Mouse (Mus musculus) heart, adult 2 months (tissue): Measurements from ENCODE around the gene Ptpn6.

Experiments
- CTCF ChIP-seq: fragments of 200-600 bp; IDR thresholded peaks from 2 replicates; pipeline ENCODE4 v1.8.1; 2022; ENCODE audit warnings: antibody characterized with exemption, mild to moderate bottlenecking, moderate library complexity
- EP300 ChIP-seq: fragments of 200-500 bp; IDR thresholded peaks from 2 replicates; pipeline ENCODE4 v1.6.1; 2011; ENCODE audit warnings: low read depth, low read length, control low read depth; ENCODE audit not compliant: insufficient read depth
- POLR2A ChIP-seq: fragments of 200-500 bp; IDR thresholded peaks from 2 replicates; pipeline ENCODE4 v1.6.1; 2011; ENCODE audit warnings: mild to moderate bottlenecking, low read depth, low read length, control low read depth; ENCODE audit not compliant: insufficient read depth

DNA sequence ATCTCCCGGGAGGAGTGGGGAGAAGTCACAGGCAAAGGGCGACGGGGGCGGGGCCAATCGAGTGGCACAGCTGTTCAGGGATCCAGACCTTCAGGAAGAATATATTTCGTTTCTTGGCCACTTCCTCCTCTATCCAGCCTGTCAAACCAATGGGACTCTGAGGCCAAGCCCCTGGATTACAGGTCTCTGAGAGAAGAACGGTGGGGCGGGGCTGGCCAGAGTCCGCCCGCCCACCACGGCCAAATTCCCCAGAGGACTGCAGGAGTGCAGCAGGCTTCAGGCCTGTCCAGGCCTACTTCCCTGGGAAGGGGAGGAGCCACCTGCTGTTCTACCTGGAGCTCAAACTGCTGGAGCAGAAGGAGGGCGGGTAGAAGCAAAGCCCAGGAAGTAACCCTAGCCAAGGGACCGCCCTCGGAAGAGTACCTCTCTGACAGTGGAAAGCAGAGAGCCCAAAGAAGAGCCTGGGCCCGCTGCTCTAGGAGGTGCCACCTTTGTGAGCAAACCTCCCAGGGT is at the start of gene Ptpn6:
- TF ChIP-seq CTCF (no peak), POLR2A (no peak), EP300 (no peak)
